Mouse (Mus musculus) erythroblast, embryonic 14.5 days (primary cell): ENCODE data around the gene Mss51.

Experiments
- GATA1 ChIP-seq: IDR thresholded peaks from 2 replicates; pipeline ENCODE4 v1.6.1; 2012; ENCODE audit warnings: low read length, inconsistent platforms, mixed read lengths
- TAL1 ChIP-seq: IDR thresholded peaks from 3 replicates; pipeline ENCODE4 v1.6.1; 2012; ENCODE audit warnings: low read length, inconsistent platforms, mixed read lengths

DNA sequence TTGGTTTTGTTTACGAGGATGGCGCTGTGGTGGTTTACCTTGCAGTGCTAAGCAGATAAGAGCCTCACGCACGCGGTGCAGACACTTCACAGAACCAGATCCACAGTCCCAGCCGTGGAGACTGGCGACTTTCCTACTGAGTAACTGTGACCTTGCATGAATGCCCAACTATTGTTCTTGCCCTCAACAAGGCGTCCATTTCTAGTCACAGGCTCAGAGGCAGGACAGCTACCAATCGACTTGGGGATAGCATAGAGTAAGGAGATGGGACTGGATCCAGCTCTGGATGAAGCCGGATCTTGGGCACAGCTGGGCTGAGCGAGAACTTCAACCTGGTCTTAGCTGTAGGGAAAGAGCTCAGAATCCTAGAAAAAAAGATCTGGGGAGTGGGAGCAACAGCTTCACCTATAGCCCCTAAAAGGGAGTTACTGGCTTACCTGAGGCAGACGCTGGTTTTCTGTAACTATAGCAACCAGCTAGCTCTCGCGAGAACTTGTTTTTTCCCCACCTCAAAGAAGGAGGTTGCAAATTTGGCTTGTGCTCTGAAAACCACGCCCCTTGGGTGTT lies 44.9 kb downstream of the Mss51 start, which contains the start of gene Cfap70:
- TF ChIP-seq TAL1: no peak
- no peak for TF ChIP-seq GATA1
